Mouse (Mus musculus) lung, embryonic 16.5 days (tissue): ENCODE measurements at regions not wholly inside any gene's neighbourhood (a gene's known extent, or its start where the extent isn't known, plus 50 kb on each side); places are given as distances from the start of the nearest gene placed in this dataset.

Experiments used
- ATAC-seq: fragments of 200-750 bp; cut with Nextera tagmentation; 2 replicates; pipeline ENCODE4 v1.8.0; 2017; ENCODE audit warnings: low read depth, mild to moderate bottlenecking, moderate library complexity
- H3K27ac ChIP-seq: fragments of 300-500 bp; sonication (generic); 2 replicates; pipeline ENCODE4 v1.5.1; 2014; ENCODE audit warnings: mild to moderate bottlenecking, control low read depth, low read length
- H3K27me3 ChIP-seq: fragments of 300-500 bp; sonication (generic); 2 replicates; pipeline ENCODE4 v1.6.1; 2014; ENCODE audit warnings: low read depth, low read length, mixed read lengths; ENCODE audit not compliant: control insufficient read depth, insufficient read depth
- H3K36me3 ChIP-seq: fragments of 300-500 bp; sonication (generic); 2 replicates; pipeline ENCODE4 v1.6.1; 2014; ENCODE audit warnings: low read length; ENCODE audit not compliant: control insufficient read depth, insufficient read depth
- H3K4me1 ChIP-seq: fragments of 300-500 bp; sonication (generic); replicated peaks from 2 replicates; pipeline ENCODE4 v1.6.1; 2014; ENCODE audit warnings: low read length, mixed read lengths; ENCODE audit not compliant: control insufficient read depth, insufficient read depth
- H3K4me2 ChIP-seq: fragments of 300-500 bp; sonication (generic); 2 replicates; pipeline ENCODE4 v1.6.1; 2014; ENCODE audit warnings: low read depth, low read length, control low read depth
- H3K4me3 ChIP-seq: fragments of 300-500 bp; sonication (generic); 2 replicates; pipeline ENCODE4 v1.5.1; 2014; ENCODE audit warnings: mild to moderate bottlenecking, low read length, control low read depth
- H3K9ac ChIP-seq: fragments of 300-500 bp; sonication (generic); 2 replicates; pipeline ENCODE4 v1.6.1; 2014; ENCODE audit warnings: low read length, control low read depth
- H3K9me3 ChIP-seq: fragments of 300-500 bp; sonication (generic); 2 replicates; pipeline ENCODE4 v1.6.1; 2016; ENCODE audit warnings: low read length; ENCODE audit not compliant: control insufficient read depth
- WGBS: fragments of 180-500 bp; shearing (Covaris S2); extraction: QIAGEN DNeasy Blood & Tissue Kit; methylation state at CpG from one replicate; pipeline ENCODE4 v1.1.7; 2014; 5-methylcytosine and 5-hydroxymethylcytosine counted together

- WGBS = 88% methylated on average over 1 of the region's 1 CpGs
- Histone ChIP-seq H3K4me3 (no peak overlapping the region), H3K27me3 (no peaks in the 10 kb centered on the region), H3K9ac (no peak overlapping the region), H3K9me3 (no peaks in the 10 kb centered on the region), H3K36me3 (no peaks in the 10 kb centered on the region), H3K4me1 (no peaks in the 10 kb centered on the region), H3K27ac (no peak overlapping the region), H3K4me2 (no peak overlapping the region)
- no peak for ATAC-seq
These were observed 484.0 kb upstream of the Cblb start for GRCm38 (mm10) chr16:51547032-51547431.

- H3K27ac ChIP-seq = no peak overlapping the region
- no peak for ATAC-seq
- no peak overlapping the region for H3K9ac ChIP-seq
- H3K4me2 ChIP-seq = no peak overlapping the region
- H3K4me1 ChIP-seq = no peaks in the 10 kb centered on the region
- H3K27me3 ChIP-seq = no peaks in the 10 kb centered on the region
- H3K9me3 ChIP-seq = no peaks in the 10 kb centered on the region
- H3K36me3 ChIP-seq = no peaks in the 10 kb centered on the region
- no peak overlapping the region for H3K4me3 ChIP-seq
- 79% methylated on average over 5 of the region's 5 CpGs for WGBS
These were observed 468.0 kb upstream of the Cblb start for GRCm38 (mm10) chr16:51562866-51563658.

- no peak overlapping the region for H3K9ac ChIP-seq
- ATAC-seq = no peak
These were observed 467.0 kb upstream of the Cblb start for GRCm38 (mm10) chr16:51564064-51564463.

DNA sequence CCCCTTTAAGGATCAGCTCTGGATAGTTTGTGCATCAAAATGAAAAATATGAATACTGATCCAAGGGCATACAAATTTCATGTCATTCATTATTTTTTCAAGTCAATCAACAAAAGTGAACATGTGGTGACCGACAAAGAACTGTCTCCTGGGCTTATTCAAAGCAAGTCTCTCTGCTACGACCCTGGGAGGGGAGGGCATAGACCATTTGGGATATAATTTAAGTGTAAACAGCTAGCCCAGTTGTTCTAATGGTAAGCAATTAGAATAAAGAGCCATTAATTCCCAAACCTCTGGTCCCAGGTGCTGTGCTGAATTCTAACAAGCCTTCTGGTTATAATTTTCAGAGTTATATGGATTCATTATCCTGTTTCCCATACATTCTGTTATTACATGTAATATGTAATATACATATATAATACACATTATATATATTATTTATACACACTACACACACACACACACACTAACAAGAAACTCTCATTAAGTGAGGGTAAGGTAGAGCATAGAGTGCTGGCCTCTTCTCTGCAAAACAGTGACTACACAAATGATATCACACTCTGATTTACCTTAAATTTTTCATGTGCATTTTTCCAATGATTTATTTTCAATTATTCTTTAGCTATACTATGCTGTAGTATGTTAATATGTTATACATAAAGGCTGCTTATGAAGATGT, 453.0 kb upstream of the Cblb start:
- no peak overlapping the region for H3K27ac ChIP-seq
- no peak overlapping the region for H3K4me2 ChIP-seq
- no peak overlapping the region for H3K4me3 ChIP-seq
- H3K27me3 ChIP-seq = no peaks in the 10 kb centered on the region
- no peak for ATAC-seq
- H3K9me3 ChIP-seq = no peaks in the 10 kb centered on the region
- H3K36me3 ChIP-seq = no peaks in the 10 kb centered on the region
- 59% methylated on average over 2 of the region's 2 CpGs for WGBS
- H3K9ac ChIP-seq = no peak overlapping the region
- H3K4me1 ChIP-seq = no peaks in the 10 kb centered on the region

More at GRCm38 (mm10) chr16:51564064-51564463, 467.0 kb upstream of the Cblb start:
- H3K27ac ChIP-seq = no peak overlapping the region
- H3K36me3 ChIP-seq = no peaks in the 10 kb centered on the region
- no peaks in the 10 kb centered on the region for H3K9me3 ChIP-seq
- H3K27me3 ChIP-seq = no peaks in the 10 kb centered on the region
- H3K4me3 ChIP-seq = no peak overlapping the region
- no peak overlapping the region for H3K4me2 ChIP-seq
- H3K4me1 ChIP-seq = no peaks in the 10 kb centered on the region

GRCm38 (mm10) chr16:51580525-51580924, 450.5 kb upstream of the Cblb start:
- no peak overlapping the region for H3K4me2 ChIP-seq
- no peak for ATAC-seq
- WGBS = 63% methylated on average over 1 of the region's 1 CpGs

DNA sequence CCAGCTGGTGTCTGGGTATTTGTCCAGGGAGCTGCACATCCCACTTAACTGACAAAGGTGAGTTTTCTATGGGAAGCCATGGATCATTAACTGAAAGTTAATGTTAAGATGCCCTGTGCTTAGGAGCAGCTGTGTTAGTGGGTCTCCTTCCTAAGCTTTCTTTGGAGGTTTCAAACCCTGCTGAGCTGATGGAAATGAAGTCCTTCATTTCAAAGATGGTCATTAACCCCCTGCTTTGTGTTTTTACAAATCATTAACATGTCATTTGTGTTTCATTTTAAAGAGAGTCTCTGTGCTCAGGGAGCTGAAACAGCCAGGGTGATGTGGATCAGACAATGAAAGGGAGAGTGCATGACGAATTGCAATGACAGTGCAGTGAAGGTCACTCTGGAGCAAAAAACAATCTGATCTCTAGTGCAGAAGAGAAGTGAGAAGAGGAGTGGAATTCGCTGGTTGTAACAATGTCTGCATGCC, 441.1 kb upstream of the Cblb start:
- H3K4me3 ChIP-seq = no peak overlapping the region
- no peaks in the 10 kb centered on the region for H3K9me3 ChIP-seq
- H3K27me3 ChIP-seq = no peaks in the 10 kb centered on the region
- H3K27ac ChIP-seq = no peak overlapping the region
- H3K4me2 ChIP-seq = no peak overlapping the region
- WGBS = 51% methylated on average over 2 of the region's 2 CpGs
- H3K36me3 ChIP-seq = no peaks in the 10 kb centered on the region
- no peaks in the 10 kb centered on the region for H3K4me1 ChIP-seq
- H3K9ac ChIP-seq = no peak overlapping the region
- ATAC-seq = no peak

More at GRCm38 (mm10) chr16:51580525-51580924, 450.5 kb upstream of the Cblb start:
- Histone ChIP-seq H3K4me3 (no peak overlapping the region), H3K27me3 (no peaks in the 10 kb centered on the region), H3K4me1 (no peaks in the 10 kb centered on the region), H3K36me3 (no peaks in the 10 kb centered on the region), H3K9ac (no peak overlapping the region), H3K27ac (no peak overlapping the region), H3K9me3 (no peaks in the 10 kb centered on the region)

- Histone ChIP-seq H3K4me1 (no peaks in the 10 kb centered on the region), H3K9ac (no peak overlapping the region), H3K27me3 (no peaks in the 10 kb centered on the region), H3K9me3 (no peaks in the 10 kb centered on the region), H3K4me3 (no peak overlapping the region), H3K4me2 (no peak overlapping the region), H3K27ac (no peak overlapping the region), H3K36me3 (no peaks in the 10 kb centered on the region)
- ATAC-seq = no peak
These were observed 413.4 kb upstream of the Cblb start for GRCm38 (mm10) chr16:51617579-51617978.

DNA sequence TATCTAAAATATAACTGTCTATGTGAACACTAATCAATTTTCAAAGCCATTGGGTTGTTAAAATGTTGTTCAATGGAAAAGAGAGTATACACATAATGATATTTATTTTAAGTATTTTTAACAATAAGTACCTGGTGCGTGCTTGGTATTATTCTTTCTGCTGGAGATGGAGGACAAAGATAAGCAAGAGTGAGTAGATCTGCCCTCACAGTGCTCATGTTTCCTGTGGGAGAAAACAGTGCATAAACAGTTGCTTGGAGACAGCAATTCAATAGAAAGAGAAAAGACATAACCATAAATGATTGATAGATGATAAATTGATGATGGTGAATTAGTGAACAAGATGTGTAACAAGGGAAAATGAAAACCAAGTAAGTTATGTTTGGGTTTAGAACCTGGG, 384.4 kb upstream of the Cblb start:
- Histone ChIP-seq H3K9ac (no peak overlapping the region), H3K9me3 (no peaks in the 10 kb centered on the region), H3K4me1 (no peaks in the 10 kb centered on the region), H3K4me3 (no peak overlapping the region), H3K4me2 (no peak overlapping the region), H3K36me3 (no peaks in the 10 kb centered on the region), H3K27ac (no peak overlapping the region), H3K27me3 (no peaks in the 10 kb centered on the region)
- WGBS = 67% methylated on average over 1 of the region's 1 CpGs
- no peak for ATAC-seq

DNA sequence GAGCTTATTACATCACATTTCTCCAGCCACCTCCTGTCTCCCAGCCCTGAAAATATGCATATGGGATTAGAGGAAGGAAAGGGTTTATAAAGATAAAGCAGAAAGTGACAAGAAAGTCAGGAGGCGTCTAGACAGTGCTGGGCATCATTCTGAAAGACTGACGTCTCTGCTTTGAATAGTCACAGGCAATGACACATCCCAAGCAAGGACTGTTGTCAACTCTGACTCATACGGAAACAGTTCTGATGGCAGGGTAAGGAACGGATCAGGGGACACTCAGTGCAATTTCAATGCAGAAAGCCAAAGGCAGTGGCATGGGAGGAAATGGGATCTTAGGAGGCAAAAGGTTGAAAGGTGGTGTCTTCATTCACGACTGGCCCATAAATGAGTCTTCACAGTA, 380.9 kb upstream of the Cblb start:
- no peaks in the 10 kb centered on the region for H3K36me3 ChIP-seq
- no peak overlapping the region for H3K27ac ChIP-seq
- H3K4me1 ChIP-seq = no peaks in the 10 kb centered on the region
- H3K27me3 ChIP-seq = no peaks in the 10 kb centered on the region
- H3K9ac ChIP-seq = no peak overlapping the region
- no peak for ATAC-seq
- H3K9me3 ChIP-seq = no peaks in the 10 kb centered on the region
- H3K4me3 ChIP-seq = no peak overlapping the region
- H3K4me2 ChIP-seq = no peak overlapping the region
- 54% methylated on average over 5 of the region's 5 CpGs for WGBS
